Mouse (Mus musculus): ENCODE results near the gene Tdrkh.

DNA sequence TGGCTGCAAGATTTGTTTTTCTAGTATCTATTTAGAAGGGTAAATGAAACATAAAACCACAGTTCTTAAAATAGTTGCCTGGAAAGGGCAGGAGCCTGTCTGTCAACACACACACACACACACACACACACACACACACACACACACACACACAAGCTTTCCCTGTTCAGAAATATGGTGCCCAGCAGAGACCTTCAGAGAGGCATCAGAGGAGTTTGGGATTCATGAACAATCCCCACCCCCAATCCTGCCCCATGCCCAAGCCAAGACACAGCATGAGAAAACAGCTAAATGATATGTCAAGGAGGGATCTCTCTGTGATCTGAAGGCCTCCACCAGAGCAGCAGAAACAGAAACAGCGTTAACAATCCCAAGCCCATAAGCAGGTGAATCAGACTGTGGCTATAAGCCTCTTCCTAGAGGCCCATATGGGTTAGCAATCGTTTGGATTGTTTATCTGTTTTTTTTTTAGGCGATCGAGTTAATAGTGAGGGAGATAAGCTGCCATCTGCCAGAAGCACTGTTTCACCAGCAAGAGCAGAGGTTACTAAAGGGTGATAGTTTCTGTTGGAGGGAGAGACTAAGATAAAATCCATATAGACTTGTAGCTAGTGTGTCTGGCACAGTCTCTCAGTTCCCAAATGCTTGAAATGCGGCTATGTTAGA lies 60.6 kb downstream of the Tdrkh start:
- no peak for TF ChIP-seq CTCF (IDR thresholded peaks at IDR 0.05; ENCODE audit: insufficient read depth, low read depth, low read length)
- no peak for TF ChIP-seq POLR2A (IDR thresholded peaks at IDR 0.05; ENCODE audit: insufficient read depth, low read depth, low read length)

Data from olfactory bulb, adult 2 months (tissue).